Mouse (Mus musculus): ENCODE measurements around the gene Atg14.

- no peak for TF ChIP-seq MYOD1 (IDR thresholded peaks at IDR 0.05; ENCODE audit: control insufficient read depth in 1 of 3, insufficient read length in 2 of 3, low read depth in 2 of 3)
- TF ChIP-seq TCF12 (IDR thresholded peaks at IDR 0.05; ENCODE audit: insufficient read depth, poor library complexity, severe bottlenecking): no peak
- no peak for TF ChIP-seq POLR2AphosphoS2 (IDR thresholded peaks at IDR 0.05; ENCODE audit: insufficient read length, low read depth)
- no peak for TF ChIP-seq MAX (IDR thresholded peaks at IDR 0.05; ENCODE audit: low read depth)
- no peak for TF ChIP-seq POLR2A (IDR thresholded peaks at IDR 0.05; ENCODE audit: insufficient read length, low read depth)
- no peak for TF ChIP-seq CEBPB (IDR thresholded peaks at IDR 0.05; ENCODE audit: insufficient read depth, poor library complexity, severe bottlenecking)
- TF ChIP-seq E2F4 (IDR thresholded peaks at IDR 0.05; ENCODE audit: insufficient read depth): no peak
- no peak for TF ChIP-seq USF1 (IDR thresholded peaks at IDR 0.05; ENCODE audit: low read depth)
- TF ChIP-seq MYOG (IDR thresholded peaks at IDR 0.05; ENCODE audit: control insufficient read depth in 1 of 3, insufficient read depth in 1 of 3, insufficient read length in 2 of 3, low read depth in 2 of 3): no peak
- no peak for TF ChIP-seq TCF3 (IDR thresholded peaks at IDR 0.05; ENCODE audit: insufficient read length, low read depth)
These were observed 15.2 kb downstream of the Atg14 start for GRCm38 (mm10) chr14:47555225-47555624.

All from myocyte (in vitro differentiated cells).